Mouse (Mus musculus) WW6 (cell line): Measurements from ENCODE around the gene Gm11238.
"Not testable (repeated sequence)": the region's sequence is repeated elsewhere in the genome, so short reads cannot be mapped to it uniquely, and the experiment has no call there.

Experiments
- DNase-seq: peaks from one replicate; pipeline ENCODE4 v3.0.0-alpha.2; 2013; ENCODE audit warnings: low read depth, low spot score

Gene Gm11238

DNA sequence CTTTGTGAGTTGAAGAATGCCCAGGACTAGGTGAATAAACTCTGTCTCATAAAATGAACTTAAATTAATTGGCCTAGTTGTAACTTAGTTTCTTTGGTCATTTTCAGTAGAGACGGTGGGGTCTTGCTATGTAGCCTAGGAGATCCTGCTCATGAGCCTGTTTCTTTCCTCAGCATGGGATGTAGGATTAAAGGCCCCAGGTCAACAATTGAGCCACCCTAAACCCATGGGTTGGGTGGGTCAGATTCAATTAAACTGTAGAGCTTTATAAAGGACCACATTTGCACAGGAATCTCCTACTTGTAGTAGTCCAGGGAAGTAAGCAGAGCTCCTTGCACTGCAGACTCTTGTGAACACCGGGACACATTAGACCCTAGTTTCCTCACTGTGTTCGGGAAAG lies at the start of gene Gm11238:
TSS of gene Gm11238 (plus strand) at position 301 of the 400 bp plus-strand sequence.
- DNase-seq: not testable (repeated sequence)

DNA sequence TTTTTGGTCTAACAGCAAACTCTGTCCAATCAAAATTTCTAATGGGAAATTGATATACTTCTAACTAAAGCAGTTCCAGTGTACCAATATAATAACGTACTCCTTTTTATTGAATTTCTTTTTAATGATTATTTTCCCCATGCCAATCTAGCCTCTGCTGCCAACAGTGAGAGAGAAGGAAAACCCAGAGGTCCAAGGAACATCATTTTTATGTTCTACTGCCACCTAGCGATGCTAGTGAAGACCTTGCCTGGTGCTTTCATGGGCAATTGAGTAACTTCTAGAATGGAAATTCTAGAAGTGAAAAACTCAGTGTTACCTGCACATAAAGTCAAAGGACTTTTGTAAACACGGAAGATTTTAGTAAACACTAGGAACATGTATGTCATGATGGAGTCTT lies 8.4 kb upstream of the Gm11238 start:
- DNase-seq: no peak

DNA sequence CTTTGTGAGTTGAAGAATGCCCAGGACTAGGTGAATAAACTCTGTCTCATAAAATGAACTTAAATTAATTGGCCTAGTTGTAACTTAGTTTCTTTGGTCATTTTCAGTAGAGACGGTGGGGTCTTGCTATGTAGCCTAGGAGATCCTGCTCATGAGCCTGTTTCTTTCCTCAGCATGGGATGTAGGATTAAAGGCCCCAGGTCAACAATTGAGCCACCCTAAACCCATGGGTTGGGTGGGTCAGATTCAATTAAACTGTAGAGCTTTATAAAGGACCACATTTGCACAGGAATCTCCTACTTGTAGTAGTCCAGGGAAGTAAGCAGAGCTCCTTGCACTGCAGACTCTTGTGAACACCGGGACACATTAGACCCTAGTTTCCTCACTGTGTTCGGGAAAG lies 15.0 kb downstream of the Gm11238 start, which contains the start of gene Gm11237:
TSS of gene Gm11237 (plus strand) at position 301 of the 400 bp plus-strand sequence.
- DNase-seq: not testable (repeated sequence)

DNA sequence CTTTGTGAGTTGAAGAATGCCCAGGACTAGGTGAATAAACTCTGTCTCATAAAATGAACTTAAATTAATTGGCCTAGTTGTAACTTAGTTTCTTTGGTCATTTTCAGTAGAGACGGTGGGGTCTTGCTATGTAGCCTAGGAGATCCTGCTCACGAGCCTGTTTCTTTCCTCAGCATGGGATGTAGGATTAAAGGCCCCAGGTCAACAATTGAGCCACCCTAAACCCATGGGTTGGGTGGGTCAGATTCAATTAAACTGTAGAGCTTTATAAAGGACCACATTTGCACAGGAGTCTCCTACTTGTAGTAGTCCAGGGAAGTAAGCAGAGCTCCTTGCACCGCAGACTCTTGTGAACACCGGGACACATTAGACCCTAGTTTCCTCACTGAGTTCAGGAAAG lies 30.1 kb downstream of the Gm11238 start, which contains the start of gene Gm11236:
TSS of gene Gm11236 (plus strand) at position 301 of the 400 bp plus-strand sequence.
- not testable (repeated sequence) for DNase-seq

DNA sequence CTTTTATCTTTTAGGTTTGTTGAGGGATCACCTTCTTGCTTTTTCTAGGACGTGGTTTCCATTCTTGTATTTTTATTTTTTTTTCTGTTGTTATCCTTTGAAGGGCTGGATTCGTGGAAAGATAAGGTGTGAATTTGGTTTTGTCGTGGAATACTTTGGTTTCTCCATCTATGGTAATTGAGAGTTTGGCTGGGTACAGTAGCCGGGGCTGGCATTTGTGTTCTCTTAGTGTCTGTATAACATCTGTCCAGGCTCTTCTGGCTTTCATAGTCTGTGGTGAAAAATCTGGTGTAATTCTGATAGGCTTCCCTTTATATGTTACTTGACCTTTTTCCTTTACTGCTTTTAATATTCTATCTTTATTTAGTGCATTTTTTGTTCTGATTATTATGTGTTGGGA lies 54.2 kb downstream of the Gm11238 start:
- not testable (repeated sequence) for DNase-seq

DNA sequence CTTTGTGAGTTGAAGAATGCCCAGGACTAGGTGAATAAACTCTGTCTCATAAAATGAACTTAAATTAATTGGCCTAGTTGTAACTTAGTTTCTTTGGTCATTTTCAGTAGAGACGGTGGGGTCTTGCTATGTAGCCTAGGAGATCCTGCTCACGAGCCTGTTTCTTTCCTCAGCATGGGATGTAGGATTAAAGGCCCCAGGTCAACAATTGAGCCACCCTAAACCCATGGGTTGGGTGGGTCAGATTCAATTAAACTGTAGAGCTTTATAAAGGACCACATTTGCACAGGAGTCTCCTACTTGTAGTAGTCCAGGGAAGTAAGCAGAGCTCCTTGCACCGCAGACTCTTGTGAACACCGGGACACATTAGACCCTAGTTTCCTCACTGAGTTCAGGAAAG lies 60.4 kb downstream of the Gm11238 start, which contains the start of gene Gm11239:
TSS of gene Gm11239 (plus strand) at position 301 of the 400 bp plus-strand sequence.
- not testable (repeated sequence) for DNase-seq

DNA sequence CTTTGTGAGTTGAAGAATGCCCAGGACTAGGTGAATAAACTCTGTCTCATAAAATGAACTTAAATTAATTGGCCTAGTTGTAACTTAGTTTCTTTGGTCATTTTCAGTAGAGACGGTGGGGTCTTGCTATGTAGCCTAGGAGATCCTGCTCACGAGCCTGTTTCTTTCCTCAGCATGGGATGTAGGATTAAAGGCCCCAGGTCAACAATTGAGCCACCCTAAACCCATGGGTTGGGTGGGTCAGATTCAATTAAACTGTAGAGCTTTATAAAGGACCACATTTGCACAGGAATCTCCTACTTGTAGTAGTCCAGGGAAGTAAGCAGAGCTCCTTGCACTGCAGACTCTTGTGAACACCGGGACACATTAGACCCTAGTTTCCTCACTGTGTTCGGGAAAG lies 75.5 kb downstream of the Gm11238 start, which contains the start of gene Gm428:
TSS of gene Gm428 (plus strand) at position 301 of the 400 bp plus-strand sequence.
- not testable (repeated sequence) for DNase-seq
